Mouse (Mus musculus) embryo, embryonic 9.5 days (tissue): ENCODE results near the gene Akain1.

Source experiments
- DNase-seq: peaks from one replicate; pipeline ENCODE4 v3.0.0-alpha.2; 2017; ENCODE audit errors: extremely low spot score

Akain1 gene

DNA sequence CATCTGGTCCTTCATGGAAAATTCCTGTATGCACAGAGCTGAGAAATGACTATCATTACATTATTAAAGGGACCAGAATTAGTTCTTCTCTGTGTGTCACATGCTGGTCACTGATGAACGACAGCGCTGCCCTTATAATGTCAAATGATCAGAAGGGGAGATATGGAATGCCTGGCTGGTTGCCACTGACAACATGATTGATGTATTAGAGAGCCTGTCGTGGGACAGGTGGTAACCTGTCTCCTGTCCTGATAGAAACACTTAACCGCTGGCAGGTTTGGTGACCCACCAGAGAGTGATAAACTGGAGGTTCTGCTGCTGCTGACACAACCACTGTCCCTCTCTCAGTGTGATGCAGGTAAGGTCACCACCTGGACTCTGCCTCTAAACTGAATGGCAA, 40.1 kb downstream of the Akain1 start:
- no peak for DNase-seq

DNA sequence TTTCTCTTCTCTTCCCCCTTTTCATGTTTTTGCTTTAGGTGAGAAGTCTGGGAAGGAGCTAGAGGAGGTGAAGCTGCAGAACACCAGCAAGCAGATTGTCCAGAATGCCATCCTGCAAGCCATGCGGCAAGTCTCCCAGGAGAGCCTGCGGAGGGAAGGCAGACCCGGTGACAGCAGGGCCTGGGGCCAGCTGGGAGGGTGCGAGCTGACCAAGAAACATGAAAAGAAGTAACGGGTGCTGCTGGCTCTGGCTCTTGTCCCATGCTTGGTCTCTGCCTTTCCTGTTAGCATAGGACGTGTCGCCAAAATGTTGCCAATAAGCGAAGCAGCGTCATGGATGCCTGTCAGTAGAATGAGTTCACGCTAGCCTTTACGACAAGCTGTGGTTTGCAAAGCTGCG, 48.0 kb downstream of the Akain1 start:
- DNase-seq: no peak

DNA sequence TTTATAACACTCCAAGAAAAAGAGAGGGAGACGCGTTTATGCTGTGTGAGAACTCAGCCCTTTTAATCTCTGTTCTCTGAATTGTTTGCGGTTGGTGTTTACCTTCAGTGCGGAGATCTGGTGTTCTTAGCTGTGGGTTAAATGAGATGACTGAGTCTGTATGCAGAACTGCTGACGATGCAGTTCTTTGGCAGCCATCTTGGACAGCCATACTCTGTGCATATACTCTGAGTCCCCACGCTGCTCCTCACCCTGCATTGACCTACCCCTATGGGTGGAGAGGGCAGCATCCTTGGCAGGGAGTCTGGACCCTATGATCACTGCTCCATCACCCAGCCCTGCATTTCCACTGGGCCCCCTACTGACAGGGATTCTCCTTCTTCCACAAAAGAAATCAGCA, 48.8 kb downstream of the Akain1 start:
- no peak for DNase-seq

- no peak for DNase-seq
Measured at GRCm38 (mm10) chr17:69488826-69489225, 49.7 kb downstream of the Akain1 start.

- DNase-seq: no peak
Measured at GRCm38 (mm10) chr17:69492368-69492767, 53.2 kb downstream of the Akain1 start.

- DNase-seq: no peak
Measured at GRCm38 (mm10) chr17:69495531-69495930, 56.4 kb downstream of the Akain1 start.

GRCm38 (mm10) chr17:69496125-69496524, 57.0 kb downstream of the Akain1 start:
- DNase-seq: no peak

- DNase-seq: no peak
Measured at GRCm38 (mm10) chr17:69497315-69497714, 58.2 kb downstream of the Akain1 start.

- no peak for DNase-seq
Measured at GRCm38 (mm10) chr17:69498913-69499312, 59.8 kb downstream of the Akain1 start.

DNA sequence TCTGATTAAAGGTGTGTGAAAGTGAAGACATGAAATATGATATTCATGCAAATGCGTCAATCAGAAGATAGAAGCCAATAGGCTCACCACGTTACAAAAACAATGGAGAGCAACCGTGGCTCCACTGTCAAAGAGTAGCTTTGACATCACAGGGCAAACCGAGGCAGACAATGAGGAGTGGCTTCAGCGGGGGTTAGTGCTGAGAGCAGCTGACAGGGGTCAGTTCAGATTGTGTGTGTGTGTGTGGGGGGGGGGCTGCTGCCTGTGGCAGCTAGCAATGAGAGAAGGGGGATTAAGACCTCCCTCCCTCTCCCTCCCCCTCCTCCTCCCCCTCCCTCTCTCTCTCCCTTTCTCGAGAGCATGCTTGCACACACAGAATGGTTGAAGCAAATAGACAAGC, 60.3 kb downstream of the Akain1 start:
- no peak for DNase-seq

- DNase-seq: no peak
Measured at GRCm38 (mm10) chr17:69506070-69506469, 66.9 kb downstream of the Akain1 start.

- DNase-seq: no peak
Measured at GRCm38 (mm10) chr17:69516344-69516907, 77.3 kb downstream of the Akain1 start.

DNA sequence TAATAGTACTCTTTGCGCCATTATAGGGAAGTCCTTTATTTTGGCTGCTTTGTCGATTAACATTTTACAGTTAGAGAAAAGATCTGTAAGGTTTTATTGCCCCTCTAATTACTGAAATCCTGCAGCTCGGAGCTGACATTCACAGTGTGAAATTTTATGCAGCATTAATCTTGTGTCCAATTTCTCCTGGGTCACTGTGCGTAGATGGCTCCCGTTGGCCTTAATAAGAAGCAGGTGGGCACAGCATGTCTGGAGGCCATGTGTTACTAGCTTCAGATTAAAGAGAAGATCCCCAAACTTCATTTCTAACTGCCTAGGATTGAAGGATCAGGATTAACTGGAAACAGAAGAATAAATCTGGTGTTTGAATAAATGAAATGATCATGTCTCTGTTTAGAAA, 92.3 kb downstream of the Akain1 start:
- DNase-seq: no peak
